Mouse (Mus musculus) right cerebral cortex, postnatal 36 days (tissue): ENCODE measurements at regions not wholly inside any gene's neighbourhood (a gene's known extent, or its start where the extent isn't known, plus 50 kb on each side); places are given as distances from the start of the nearest gene placed in this dataset.

Experiments used
- DNase-seq, 2 experiments: peaks; one replicate each; pipeline ENCODE4 v3.0.0; 2022; ENCODE audit warnings: low spot score in 2 of 2, mixed read lengths in 1 of 2

- DNase-seq, result no peak
Measured at GRCm38 (mm10) chr15:93650009-93650522, 54.4 kb upstream of the Prickle1 start.

- no peak for DNase-seq
Measured at GRCm38 (mm10) chr15:93648646-93649045, 53.0 kb upstream of the Prickle1 start.

- DNase-seq, result no peak
Measured at GRCm38 (mm10) chr15:93646820-93647219, 51.1 kb upstream of the Prickle1 start.

DNA sequence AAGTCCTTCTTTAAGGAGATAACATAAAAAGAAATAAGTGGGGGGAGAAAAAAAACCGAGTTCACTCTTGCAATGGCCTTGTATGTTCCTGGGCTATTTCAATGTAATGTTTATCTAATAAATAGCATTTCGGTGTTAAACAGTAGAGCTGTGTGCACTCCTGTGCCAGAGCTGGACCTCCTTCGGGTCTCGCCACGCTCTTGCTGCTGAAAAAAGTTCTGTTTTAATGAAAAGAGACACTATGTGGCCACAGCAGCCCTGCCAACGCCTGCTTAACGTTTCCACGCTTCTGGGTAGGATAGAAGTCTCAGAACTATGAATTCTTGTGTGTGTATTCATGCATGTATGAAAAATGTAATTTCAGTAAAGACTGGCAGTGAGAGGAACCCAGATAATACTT, 50.3 kb upstream of the Prickle1 start:
- DNase-seq, result no peak
